Mouse (Mus musculus): ENCODE results near the gene Slc6a13. TPM values are rescaled to one million over a fixed set of nuclear protein-coding genes. Genes with fewer than 3 reads are reported as not detected.

The Slc6a13 gene
- total RNA-seq, 2 experiments from 2014 or later, result 0.19 to 1.3 TPM

GRCm38 (mm10) chr6:121325298-121325697, 25.3 kb downstream of the Slc6a13 start:
- intact Hi-C loops (cut with DNase I), result no loop called here
- no peak for DNase-seq

- DNase-seq, result no peak
- intact Hi-C loops (cut with DNase I), result no loop called here
These were observed 25.7 kb downstream of the Slc6a13 start for GRCm38 (mm10) chr6:121325740-121326139.

- DNase-seq, result peak in 1 of 2 experiments; percentile 61
These were observed 26.6 kb downstream of the Slc6a13 start for GRCm38 (mm10) chr6:121326486-121327069.

GRCm38 (mm10) chr6:121328417-121328884, 28.4 kb downstream of the Slc6a13 start:
- intact Hi-C loops (cut with DNase I), result no loop called here
- DNase-seq, result peak in 1 of 2 experiments; percentile 35

More at GRCm38 (mm10) chr6:121326486-121327069, 26.6 kb downstream of the Slc6a13 start:
- intact Hi-C loops (cut with DNase I), result no loop called here

GRCm38 (mm10) chr6:121329848-121330508, 30.0 kb downstream of the Slc6a13 start:
- DNase-seq, result peak; percentile 36 to 54
- intact Hi-C loops (cut with DNase I), result no loop called here

- intact Hi-C loops (cut with DNase I), result loop anchor here (5.0 kb wide), 1 partner anchor 64 kb away; no protein-coding TSS in a partner anchor
- no peak for DNase-seq
These were observed 35.8 kb downstream of the Slc6a13 start for GRCm38 (mm10) chr6:121335841-121336240.

- intact Hi-C loops (cut with DNase I), result loop anchor here (5.0 kb wide), 1 partner anchor 64 kb away; no protein-coding TSS in a partner anchor
- no peak for DNase-seq
These were observed 36.5 kb downstream of the Slc6a13 start for GRCm38 (mm10) chr6:121336558-121336957.

GRCm38 (mm10) chr6:121337229-121337628, 37.2 kb downstream of the Slc6a13 start:
- no peak for DNase-seq
- intact Hi-C loops (cut with DNase I), result loop anchor here (5.0 kb wide), 1 partner anchor 65 kb away; no protein-coding TSS in a partner anchor

GRCm38 (mm10) chr6:121337770-121338518, 37.9 kb downstream of the Slc6a13 start:
- intact Hi-C loops (cut with DNase I), result loop anchor here (1.0 to 5.0 kb wide), 2 partner anchors 66 to 195 kb away; no protein-coding TSS in a partner anchor
- DNase-seq, result peak; percentile 75 to 82

GRCm38 (mm10) chr6:121338519-121338896, 38.5 kb downstream of the Slc6a13 start:
- intact Hi-C loops (cut with DNase I), result loop anchor here (1.0 to 5.0 kb wide), 2 partner anchors 66 to 195 kb away; no protein-coding TSS in a partner anchor
- DNase-seq, result no peak

GRCm38 (mm10) chr6:121341650-121342049, 41.6 kb downstream of the Slc6a13 start:
- intact Hi-C loops (cut with DNase I), result no loop called here
- DNase-seq, result no peak

GRCm38 (mm10) chr6:121343026-121343770, 43.2 kb downstream of the Slc6a13 start, which contains the start of gene Slc6a12:
Slc6a12 (plus strand) TSS chr6:121343076.
- no peak for DNase-seq
- intact Hi-C loops (cut with DNase I), result no loop called here

- no peak for DNase-seq
- intact Hi-C loops (cut with DNase I), result no loop called here
These were observed 43.7 kb downstream of the Slc6a13 start for GRCm38 (mm10) chr6:121343771-121344123.

GRCm38 (mm10) chr6:121344329-121344728, 44.3 kb downstream of the Slc6a13 start:
- intact Hi-C loops (cut with DNase I), result no loop called here
- DNase-seq, result no peak

GRCm38 (mm10) chr6:121346428-121346827, 46.4 kb downstream of the Slc6a13 start:
- DNase-seq, result no peak
- intact Hi-C loops (cut with DNase I), result no loop called here

- DNase-seq, result no peak
- intact Hi-C loops (cut with DNase I), result no loop called here
These were observed 52.2 kb downstream of the Slc6a13 start for GRCm38 (mm10) chr6:121352276-121352675.

- DNase-seq, result no peak
These were observed 56.0 kb downstream of the Slc6a13 start for GRCm38 (mm10) chr6:121356041-121356440.

GRCm38 (mm10) chr6:121357232-121357631, 57.2 kb downstream of the Slc6a13 start:
- no peak for DNase-seq
- intact Hi-C loops (cut with DNase I), result no loop called here

More at GRCm38 (mm10) chr6:121356041-121356440, 56.0 kb downstream of the Slc6a13 start:
- intact Hi-C loops (cut with DNase I), result no loop called here

- intact Hi-C loops (cut with DNase I), result no loop called here
- DNase-seq, result no peak
These were observed 63.0 kb downstream of the Slc6a13 start for GRCm38 (mm10) chr6:121363061-121363460.

GRCm38 (mm10) chr6:121363956-121364355, 63.9 kb downstream of the Slc6a13 start:
- no peak for DNase-seq
- intact Hi-C loops (cut with DNase I), result no loop called here
